Mouse (Mus musculus) telencephalon, adult 2 months (tissue): ENCODE data around the gene Ssr1.

Experiments used
- DNase-seq: peaks from one replicate; pipeline ENCODE4 v3.0.0-alpha.2; 2011; ENCODE audit warnings: low read depth, low spot score

Ssr1 gene

GRCm38 (mm10) chr13:37945392-37945791 is 48.6 kb downstream of the Ssr1 start:
- no peak for DNase-seq

- no peak for DNase-seq
Observed at GRCm38 (mm10) chr13:37944306-37944705, 49.7 kb downstream of the Ssr1 start.

- DNase-seq: no peak
Observed at GRCm38 (mm10) chr13:37943466-37943865, 50.6 kb downstream of the Ssr1 start.

GRCm38 (mm10) chr13:37942887-37943331 is 51.1 kb downstream of the Ssr1 start:
- no peak for DNase-seq

GRCm38 (mm10) chr13:37941950-37942886 is 51.8 kb downstream of the Ssr1 start:
- DNase-seq: no peak

- no peak for DNase-seq
Observed at GRCm38 (mm10) chr13:37941138-37941645, 52.8 kb downstream of the Ssr1 start.

- DNase-seq: no peak
Observed at GRCm38 (mm10) chr13:37940649-37941048, 53.4 kb downstream of the Ssr1 start.

- DNase-seq: no peak
Observed at GRCm38 (mm10) chr13:37940167-37940566, 53.9 kb downstream of the Ssr1 start.

GRCm38 (mm10) chr13:37936351-37936750 is 57.7 kb downstream of the Ssr1 start:
- no peak for DNase-seq

GRCm38 (mm10) chr13:37934920-37935319 is 59.1 kb downstream of the Ssr1 start:
- DNase-seq: no peak

GRCm38 (mm10) chr13:37934075-37934474 is 59.9 kb downstream of the Ssr1 start:
- no peak for DNase-seq

GRCm38 (mm10) chr13:37931210-37931922 is 62.7 kb downstream of the Ssr1 start:
- DNase-seq: no peak

- no peak for DNase-seq
Observed at GRCm38 (mm10) chr13:37930621-37931020, 63.4 kb downstream of the Ssr1 start.

- DNase-seq: no peak
Observed at GRCm38 (mm10) chr13:37930091-37930490, 63.9 kb downstream of the Ssr1 start.

- no peak for DNase-seq
Observed at GRCm38 (mm10) chr13:37929532-37929931, 64.5 kb downstream of the Ssr1 start.

- no peak for DNase-seq
Observed at GRCm38 (mm10) chr13:37926394-37926793, 67.6 kb downstream of the Ssr1 start.

- DNase-seq: no peak
Observed at GRCm38 (mm10) chr13:37924461-37924948, 69.5 kb downstream of the Ssr1 start.

GRCm38 (mm10) chr13:37923643-37924460 is 70.2 kb downstream of the Ssr1 start:
- DNase-seq: no peak

GRCm38 (mm10) chr13:37923091-37923490 is 70.9 kb downstream of the Ssr1 start:
- no peak for DNase-seq

- no peak for DNase-seq
Observed at GRCm38 (mm10) chr13:37920727-37921126, 73.3 kb downstream of the Ssr1 start.

GRCm38 (mm10) chr13:37919711-37920277 is 74.2 kb downstream of the Ssr1 start:
- no peak for DNase-seq
